Mouse (Mus musculus): ENCODE data around the gene Ngfr. TPM values are rescaled to one million over a fixed set of nuclear protein-coding genes. Genes with fewer than 3 reads are reported as not detected.

Gene Ngfr
- total and polyA plus RNA-seq, 3 experiments = not detected

- Histone ChIP-seq H3K79me2 (ENCODE audit: control insufficient read depth, insufficient read depth, low read length, poor library complexity) (no peaks in the 10 kb centered on the region), H3K36me3 (ENCODE audit: control insufficient read depth in 1 of 2, insufficient read depth in 2 of 2, low read length in 2 of 2) (no peaks in the 10 kb centered on the region), H3K4me1 (ENCODE audit: control insufficient read depth in 1 of 2, insufficient read depth in 2 of 2, low read length in 2 of 2) (peaks cover 0 to 5% of the 10 kb centered on the region in 2 experiments; a peak in 1 of 4 replicates), H3K9ac (ENCODE audit: control insufficient read depth, low read depth, low read length, poor library complexity, severe bottlenecking) (no peak overlapping the region), H3K27ac (ENCODE audit: control insufficient read depth, low read depth, low read length) (no peak overlapping the region), H3K9me3 (replicated peaks; ENCODE audit: insufficient read depth, low read length) (no peaks in the 10 kb centered on the region), H3K4me3 (ENCODE audit: control insufficient read depth in 1 of 2, insufficient read depth in 1 of 2, low read depth in 2 of 2, low read length in 2 of 2) (no peak overlapping the region), H3K27me3 (ENCODE audit: control insufficient read depth in 1 of 2, insufficient read depth in 2 of 2, low read length in 2 of 2) (peaks cover 2 to 3% of the 10 kb centered on the region in 2 experiments; a peak in 2 of 4 replicates)
- peak; percentile 16 for DNase-seq (ENCODE audit: low read depth, low spot score)
- TF ChIP-seq MAX (IDR thresholded peaks at IDR 0.05; ENCODE audit: low read length) (no peak), USF2 (IDR thresholded peaks at IDR 0.05; ENCODE audit: borderline replicate concordance in 1 of 2, insufficient read depth in 1 of 2, low read depth in 1 of 2, low read length in 2 of 2) (no peak), ELF1 (IDR thresholded peaks at IDR 0.05; ENCODE audit: low read depth, low read length) (no peak), UBTF (IDR thresholded peaks at IDR 0.05; ENCODE audit: borderline replicate concordance, insufficient read depth, low read depth, low read length) (no peak), TCF12 (IDR thresholded peaks at IDR 0.05; ENCODE audit: low read depth, low read length) (no peak), ZMIZ1 (IDR thresholded peaks at IDR 0.05; ENCODE audit: low read depth, low read length) (no peak)
These were observed 49.0 kb downstream of the Ngfr start for GRCm38 (mm10) chr11:95538378-95539104.

GRCm38 (mm10) chr11:95533484-95534160 lies 53.9 kb downstream of the Ngfr start:
- Histone ChIP-seq H3K9me3 (replicated peaks; ENCODE audit: insufficient read depth, low read length) (no peaks in the 10 kb centered on the region), H3K4me1 (ENCODE audit: control insufficient read depth in 1 of 2, insufficient read depth in 2 of 2, low read length in 2 of 2) (peaks cover 0 to 2% of the 10 kb centered on the region in 2 experiments; a peak in 1 of 4 replicates), H3K36me3 (ENCODE audit: control insufficient read depth in 1 of 2, insufficient read depth in 2 of 2, low read length in 2 of 2) (no peaks in the 10 kb centered on the region), H3K9ac (ENCODE audit: control insufficient read depth, low read depth, low read length, poor library complexity, severe bottlenecking) (peak overlapping the region; percentile 42; the same call in 1 of the 2 replicates), H3K27me3 (ENCODE audit: control insufficient read depth in 1 of 2, insufficient read depth in 2 of 2, low read length in 2 of 2) (no peaks in the 10 kb centered on the region; a peak in 1 of 4 replicates), H3K27ac (ENCODE audit: control insufficient read depth, low read depth, low read length) (no peak overlapping the region), H3K79me2 (ENCODE audit: control insufficient read depth, insufficient read depth, low read length, poor library complexity) (no peaks in the 10 kb centered on the region), H3K4me3 (ENCODE audit: control insufficient read depth in 1 of 2, insufficient read depth in 1 of 2, low read depth in 2 of 2, low read length in 2 of 2) (peak overlapping the region; percentile 7 to 42; a peak in 2 of 4 replicates)
- DNase-seq (ENCODE audit: low read depth, low spot score) = peak; percentile 81
- TF ChIP-seq USF2 (IDR thresholded peaks at IDR 0.05; ENCODE audit: borderline replicate concordance in 1 of 2, insufficient read depth in 1 of 2, low read depth in 1 of 2, low read length in 2 of 2) = no peak
- no peak for TF ChIP-seq ZKSCAN1 (IDR thresholded peaks at IDR 0.05; ENCODE audit: low read depth, low read length)
- TF ChIP-seq MEF2A (IDR thresholded peaks at IDR 0.05; ENCODE audit: extremely low read depth, insufficient replicate concordance, low read depth, low read length, poor library complexity, severe bottlenecking) = no peak
- no peak for TF ChIP-seq NRF1 (IDR thresholded peaks at IDR 0.05; ENCODE audit: insufficient read depth, low read depth, low read length, poor library complexity, severe bottlenecking)
- TF ChIP-seq E2F4 (IDR thresholded peaks at IDR 0.05; ENCODE audit: borderline replicate concordance, low read depth, low read length) = no peak
- TF ChIP-seq USF1 (IDR thresholded peaks at IDR 0.05; ENCODE audit: low read depth, low read length) = no peak
- TF ChIP-seq JUND (IDR thresholded peaks at IDR 0.05; ENCODE audit: low read depth, low read length) = no peak
- TF ChIP-seq RAD21 (IDR thresholded peaks at IDR 0.05; ENCODE audit: low read depth, low read length) = peak; percentile 88
- TF ChIP-seq TBP (IDR thresholded peaks at IDR 0.05; ENCODE audit: low read depth, low read length) = no peak
- no peak for TF ChIP-seq CHD2 (IDR thresholded peaks at IDR 0.05; ENCODE audit: low read length)
- TF ChIP-seq CHD1 (IDR thresholded peaks at IDR 0.05; ENCODE audit: low read depth, low read length) = no peak
- peak; percentile 99 to 100 (median 99) for TF ChIP-seq CTCF (IDR thresholded peaks at IDR 0.05 in 2 of 3, conservative IDR thresholded peaks at IDR 0.05 in 1 of 3; ENCODE audit: control insufficient read depth in 1 of 3, insufficient read depth in 1 of 3, low read depth in 2 of 3, low read length in 3 of 3, poor library complexity in 1 of 3, severe bottlenecking in 1 of 3)
- TF ChIP-seq MAZ (IDR thresholded peaks at IDR 0.05; ENCODE audit: low read depth, low read length) = peak; percentile 65; the same call in 1 of the 2 replicates
- no peak for TF ChIP-seq MAFK (IDR thresholded peaks at IDR 0.05; ENCODE audit: borderline replicate concordance, low read depth, low read length)
- TF ChIP-seq NELFE (IDR thresholded peaks at IDR 0.05; ENCODE audit: low read depth, low read length) = no peak
- TF ChIP-seq EP300 (IDR thresholded peaks at IDR 0.05; ENCODE audit: low read depth in 1 of 2, low read length in 2 of 2) = no peak
- TF ChIP-seq ELF1 (IDR thresholded peaks at IDR 0.05; ENCODE audit: low read depth, low read length) = no peak
- TF ChIP-seq POLR2A (IDR thresholded peaks at IDR 0.05; ENCODE audit: control insufficient read depth in 1 of 2, insufficient read depth in 1 of 2, low read depth in 1 of 2, low read length in 2 of 2, poor library complexity in 1 of 2) = no peak
- TF ChIP-seq SIN3A (IDR thresholded peaks at IDR 0.05; ENCODE audit: low read length) = no peak
- TF ChIP-seq MYC (IDR thresholded peaks at IDR 0.05; ENCODE audit: low read depth, low read length) = no peak
- no peak for TF ChIP-seq TCF12 (IDR thresholded peaks at IDR 0.05; ENCODE audit: low read depth, low read length)
- TF ChIP-seq ZC3H11A (IDR thresholded peaks at IDR 0.05; ENCODE audit: low read depth, low read length) = peak; percentile 63
- no peak for TF ChIP-seq TAL1 (IDR thresholded peaks at IDR 0.05; ENCODE audit: low read length)
- no peak for TF ChIP-seq ZNF384 (IDR thresholded peaks at IDR 0.05; ENCODE audit: low read depth, low read length)
- no peak for TF ChIP-seq KAT2A (conservative IDR thresholded peaks at IDR 0.05; ENCODE audit: low read depth, low read length)
